Mouse (Mus musculus) 3134 (cell line): Measurements from ENCODE around the gene Cyp2d22.

Experiments
- DNase-seq: peaks from one replicate; pipeline ENCODE4 v3.0.0-alpha.2; 2011; ENCODE audit warnings: low spot score; ENCODE audit not compliant: insufficient read length; ENCODE audit errors: extremely low read depth

Cyp2d22 gene

GRCm38 (mm10) chr15:82347303-82347676, 32.8 kb downstream of the Cyp2d22 start:
- DNase-seq = no peak

- no peak for DNase-seq
Observed at GRCm38 (mm10) chr15:82346580-82347302, 33.3 kb downstream of the Cyp2d22 start.

- peak; percentile 96 for DNase-seq
Observed at GRCm38 (mm10) chr15:82345820-82346470, 34.1 kb downstream of the Cyp2d22 start.

- DNase-seq = no peak
Observed at GRCm38 (mm10) chr15:82344971-82345370, 35.1 kb downstream of the Cyp2d22 start.

- no peak for DNase-seq
Observed at GRCm38 (mm10) chr15:82343368-82344287, 36.4 kb downstream of the Cyp2d22 start.

- no peak for DNase-seq
Observed at GRCm38 (mm10) chr15:82342543-82342935, 37.5 kb downstream of the Cyp2d22 start.

GRCm38 (mm10) chr15:82341675-82342542, 38.2 kb downstream of the Cyp2d22 start:
- no peak for DNase-seq

- no peak for DNase-seq
Observed at GRCm38 (mm10) chr15:82341036-82341501, 39.0 kb downstream of the Cyp2d22 start.

GRCm38 (mm10) chr15:82340414-82341035, 39.5 kb downstream of the Cyp2d22 start:
- no peak for DNase-seq

GRCm38 (mm10) chr15:82339634-82340254, 40.3 kb downstream of the Cyp2d22 start:
- DNase-seq = no peak

- DNase-seq = no peak
Observed at GRCm38 (mm10) chr15:82339150-82339549, 40.9 kb downstream of the Cyp2d22 start.

GRCm38 (mm10) chr15:82338593-82339112, 41.4 kb downstream of the Cyp2d22 start, which contains the start of the genes Naga, Pheta2 and Smdt1:
TSS of gene Naga (minus strand) at chr15:82338925.
TSS of gene Pheta2 (plus strand) at chr15:82338942.
TSS of gene Smdt1 (plus strand) at chr15:82338959.
- peak; percentile 96 for DNase-seq

- DNase-seq = no peak
Observed at GRCm38 (mm10) chr15:82337875-82338274, 42.2 kb downstream of the Cyp2d22 start.

- DNase-seq = no peak
Observed at GRCm38 (mm10) chr15:82336629-82337028, 43.4 kb downstream of the Cyp2d22 start.

- no peak for DNase-seq
Observed at GRCm38 (mm10) chr15:82335194-82335593, 44.9 kb downstream of the Cyp2d22 start.

- no peak for DNase-seq
Observed at GRCm38 (mm10) chr15:82325382-82325781, 54.7 kb downstream of the Cyp2d22 start.

- no peak for DNase-seq
Observed at GRCm38 (mm10) chr15:82322195-82322594, 57.9 kb downstream of the Cyp2d22 start.
